8 mouse cellular contexts compared by ENCODE assay signal in the genomic region with DNA sequence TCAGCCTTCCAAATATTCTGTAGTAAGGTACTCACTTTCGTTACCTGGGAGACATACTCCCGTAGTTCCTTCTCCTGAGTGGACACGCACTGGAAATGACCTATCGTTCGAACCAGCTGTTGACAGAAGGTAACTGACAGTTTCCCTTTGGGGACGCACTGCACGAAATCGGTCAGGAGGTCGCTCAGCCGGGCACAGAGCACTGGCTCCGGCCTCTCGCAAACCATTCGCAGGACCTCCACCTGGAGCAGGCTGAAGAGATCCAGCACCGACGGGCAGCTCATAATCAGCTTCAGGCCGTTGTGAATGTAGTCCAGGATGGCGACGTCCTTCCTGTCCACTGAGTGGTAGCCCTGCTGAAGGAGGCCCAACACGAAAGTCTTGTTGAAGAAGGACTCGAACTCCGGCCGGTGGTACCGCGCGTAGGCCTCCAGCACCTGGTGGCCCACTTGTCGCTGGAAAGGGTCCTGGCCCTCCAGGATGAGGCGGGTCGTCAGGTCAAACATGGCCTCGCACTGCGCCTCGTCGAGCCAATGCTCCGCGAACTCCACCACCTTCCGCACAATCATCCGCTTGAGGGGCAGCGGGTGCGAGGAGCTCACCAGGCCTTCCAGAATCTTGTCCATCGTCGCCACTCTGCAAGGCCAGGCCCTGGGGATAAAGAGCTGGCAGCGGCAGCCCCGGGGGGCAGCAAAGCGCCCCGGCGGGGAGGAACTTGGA. TPM values are rescaled to one million over a fixed set of nuclear protein-coding genes. Genes with fewer than 3 reads are reported as not detected.
DNase-seq lines count a peak whose midpoint lies in the region; ATAC-seq and TF ChIP-seq lines count a peak whose summit lies in the region.

No protein-coding gene starts in this region.

- H3K79me3 ChIP-seq in C2C12 (ENCODE audit: low read depth) = peaks cover 44% of the 10 kb centered on the region

- H3K36me3 ChIP-seq in C2C12 (ENCODE audit: control insufficient read depth, insufficient read depth) = peaks cover 23% of the 10 kb centered on the region
- peaks cover 6% of the 10 kb centered on the region for H3K36me3 ChIP-seq in embryonic facial prominence, embryonic 12.5 days
- peaks cover 6% of the 10 kb centered on the region for H3K36me3 ChIP-seq in hindbrain, embryonic 13.5 days
- peaks cover 22% of the 10 kb centered on the region for H3K36me3 ChIP-seq in liver, embryonic 15.5 days (replicated peaks)
- peaks cover 3% of the 10 kb centered on the region; the same call in 1 of the 2 replicates for H3K36me3 ChIP-seq in neural tube, embryonic 14.5 days (ENCODE audit: control insufficient read depth, insufficient read depth, low read length)

- TF ChIP-seq CTCF in C2C12 (IDR thresholded peaks at IDR 0.05; ENCODE audit: control insufficient read depth, insufficient read depth, insufficient read length) = no peak

- H3K4me3 ChIP-seq in C2C12 (ENCODE audit: insufficient read depth, poor library complexity, severe bottlenecking) = peak overlapping the region; percentile 78
- H3K4me3 ChIP-seq in embryonic facial prominence, embryonic 12.5 days = peak overlapping the region; percentile 96
- peak overlapping the region; percentile 94 for H3K4me3 ChIP-seq in hindbrain, embryonic 13.5 days
- H3K4me3 ChIP-seq in liver, embryonic 15.5 days (replicated peaks) = peak overlapping the region; percentile 100
- peak overlapping the region; percentile 68 for H3K4me3 ChIP-seq in neural tube, embryonic 14.5 days (ENCODE audit: low read depth, low read length)

- peaks cover 51% of the 10 kb centered on the region for H3K79me2 ChIP-seq in C2C12 (ENCODE audit: control insufficient read depth, insufficient read depth)

- peak overlapping the region; percentile 77 for H3K27ac ChIP-seq in embryonic facial prominence, embryonic 12.5 days
- H3K27ac ChIP-seq in hindbrain, embryonic 13.5 days = peak overlapping the region; percentile 84
- H3K27ac ChIP-seq in liver, embryonic 15.5 days (replicated peaks) = peak overlapping the region; percentile 90
- H3K27ac ChIP-seq in neural tube, embryonic 14.5 days (ENCODE audit: low read depth, low read length) = peak overlapping the region; percentile 73

- peak overlapping the region; percentile 90 for H3K9ac ChIP-seq in embryonic facial prominence, embryonic 12.5 days
- H3K9ac ChIP-seq in hindbrain, embryonic 13.5 days = peak overlapping the region; percentile 94
- H3K9ac ChIP-seq in liver, embryonic 15.5 days = peak overlapping the region; percentile 98
- peak overlapping the region; percentile 78 for H3K9ac ChIP-seq in neural tube, embryonic 14.5 days (replicated peaks; ENCODE audit: low read depth, low read length)

- peak overlapping the region; percentile 88 for H3ac ChIP-seq in C2C12 (ENCODE audit: control insufficient read depth, insufficient read length, low read depth)

- peak; percentile 10 for ATAC-seq in frontal cortex, adult (ENCODE audit: low TSS enrichment)
- ATAC-seq in embryonic facial prominence, embryonic 12.5 days (ENCODE audit: insufficient number of reproducible peaks, insufficient read depth, low FRiP score, low TSS enrichment) = 0 out of 2 replicates have a peak, but pooled peaks have one; percentile 12
- no peak for ATAC-seq in hindbrain, embryonic 13.5 days (ENCODE audit: low FRiP score)
- 0 out of 2 replicates have a peak, but pooled peaks have one; percentile 0 for ATAC-seq in liver, embryonic 15.5 days (ENCODE audit: insufficient read depth)
- no peak; the same call in 1 of the 2 replicates for ATAC-seq in neural tube, embryonic 14.5 days (ENCODE audit: low read depth)

- peak overlapping the region; percentile 99 for H3K4me2 ChIP-seq in embryonic facial prominence, embryonic 12.5 days (replicated peaks)
- H3K4me2 ChIP-seq in hindbrain, embryonic 13.5 days = peak overlapping the region; percentile 95
- peak overlapping the region; percentile 93 for H3K4me2 ChIP-seq in liver, embryonic 15.5 days
- peak overlapping the region; percentile 99 for H3K4me2 ChIP-seq in neural tube, embryonic 14.5 days (ENCODE audit: low read depth, low read length)

- no peak for DNase-seq in frontal cortex, postnatal 36 days (ENCODE audit: low spot score in 2 of 2)
- no peak for DNase-seq in right cerebral cortex, postnatal 25 days

- H3K9me3 ChIP-seq in embryonic facial prominence, embryonic 12.5 days = no peaks in the 10 kb centered on the region
- no peaks in the 10 kb centered on the region for H3K9me3 ChIP-seq in hindbrain, embryonic 13.5 days
- H3K9me3 ChIP-seq in liver, embryonic 15.5 days (replicated peaks) = no peaks in the 10 kb centered on the region
- no peaks in the 10 kb centered on the region for H3K9me3 ChIP-seq in neural tube, embryonic 14.5 days (ENCODE audit: control insufficient read depth, low read length)

- 3% methylated on average over 45 of the region's 45 CpGs for WGBS in embryonic facial prominence, embryonic 12.5 days
- 3% methylated on average over 45 of the region's 45 CpGs for WGBS in hindbrain, embryonic 13.5 days
- WGBS in liver, embryonic 15.5 days (ENCODE audit: insufficient replicate concordance) = under 1% methylated on average over 45 of the region's 45 CpGs
- WGBS in neural tube, embryonic 14.5 days = 5% methylated on average over 45 of the region's 45 CpGs

- H3K4me1 ChIP-seq in embryonic facial prominence, embryonic 12.5 days = peaks cover 21% of the 10 kb centered on the region
- peaks cover 44% of the 10 kb centered on the region for H3K4me1 ChIP-seq in hindbrain, embryonic 13.5 days (replicated peaks)
- H3K4me1 ChIP-seq in liver, embryonic 15.5 days (replicated peaks) = peaks cover 41% of the 10 kb centered on the region
- H3K4me1 ChIP-seq in neural tube, embryonic 14.5 days (ENCODE audit: control insufficient read depth, insufficient read depth, low read length) = peaks cover 26% of the 10 kb centered on the region

- no peaks in the 10 kb centered on the region for H3K27me3 ChIP-seq in C2C12 (ENCODE audit: control insufficient read depth, insufficient read depth, insufficient read length)
- H3K27me3 ChIP-seq in embryonic facial prominence, embryonic 12.5 days = no peaks in the 10 kb centered on the region
- H3K27me3 ChIP-seq in hindbrain, embryonic 13.5 days = no peaks in the 10 kb centered on the region
- H3K27me3 ChIP-seq in liver, embryonic 15.5 days = no peaks in the 10 kb centered on the region
- no peaks in the 10 kb centered on the region for H3K27me3 ChIP-seq in neural tube, embryonic 14.5 days (ENCODE audit: control insufficient read depth, insufficient read depth, low read length)

TF ChIP-seq in C2C12, 6 proteins besides CTCF, POLR2A, EP300 and RAD21:
- TF ChIP-seq MAX (IDR thresholded peaks at IDR 0.05) (no peak), MYOD1 (IDR thresholded peaks at IDR 0.05; ENCODE audit: control insufficient read depth, insufficient read length, low read depth) (no peak), MYOG (IDR thresholded peaks at IDR 0.05; ENCODE audit: control insufficient read depth, extremely low read depth, insufficient read length) (no peak), CEBPB (IDR thresholded peaks at IDR 0.05; ENCODE audit: low read depth) (no peak), FOSL1 (IDR thresholded peaks at IDR 0.05; ENCODE audit: insufficient read depth, low read length, poor library complexity, severe bottlenecking) (no peak), USF1 (IDR thresholded peaks at IDR 0.05; ENCODE audit: low read depth) (no peak)

RNA-seq across cellular contexts. Expression of a gene that starts 0.8 kb away (rescaled TPM):
- 6.2 TPM for polyA plus RNA-seq in C2C12 (2012; fragmentation: generic; extraction: Trizol)
- 27.2 and 28.0 TPM in 2 replicates for polyA plus RNA-seq in embryonic facial prominence, embryonic 12.5 days (2016; fragmentation: Nextera tagmentation; extraction: Ambion mirVana)
- polyA plus RNA-seq in hindbrain, embryonic 13.5 days (2015; fragmentation: Nextera tagmentation; extraction: Ambion mirVana) = 19.4 and 20.3 TPM in 2 replicates
- 9.2 and 9.4 TPM in 2 replicates for polyA plus RNA-seq in liver, embryonic 15.5 days (2015; fragmentation: Nextera tagmentation; extraction: Ambion mirVana)
- 23.6 and 28.1 TPM in 2 replicates for polyA plus RNA-seq in neural tube, embryonic 14.5 days (2014; fragmentation: Nextera tagmentation; extraction: Ambion mirVana)

Comparison
In these comparisons a context has a peak if more than half of its experiments do, and no peak if none do; other contexts are left out.
1. ATAC-seq: peak in frontal cortex, adult (single experiment), embryonic facial prominence, embryonic 12.5 days (single experiment) and liver, embryonic 15.5 days (single experiment); none in hindbrain, embryonic 13.5 days (single experiment) and neural tube, embryonic 14.5 days (single experiment).
2. Peak in every context shown above with its lines, with median percentiles within 50 percentile points of each other: H3K4me3 ChIP-seq, H3K27ac ChIP-seq, H3K4me2 ChIP-seq and H3K9ac ChIP-seq.